Mouse (Mus musculus) myocyte (in vitro differentiated cells): ENCODE measurements around the gene Hnrnpul1.
A peak's percentile ranks its signal among the peaks of the same experiment; 100 is the strongest.

Experiments used
- E2F4 ChIP-seq: IDR thresholded peaks from one replicate; pipeline ENCODE4 v1.6.1; 2011; ENCODE audit warnings: mild to moderate bottlenecking, control low read depth, moderate library complexity; ENCODE audit not compliant: insufficient read depth
- MAX ChIP-seq: IDR thresholded peaks from one replicate; pipeline ENCODE4 v1.6.1; 2011; ENCODE audit warnings: low read depth, mild to moderate bottlenecking, control low read depth
- MYOD1 ChIP-seq, 3 experiments: IDR thresholded peaks; one replicate each; pipeline ENCODE4 v1.6.1; 2011; ENCODE audit warnings: control low read depth in 2 of 3, low read depth in 2 of 3, mild to moderate bottlenecking in 2 of 3, moderate library complexity in 1 of 3; ENCODE audit not compliant: insufficient read length in 2 of 3, control insufficient read depth in 1 of 3
- MYOG ChIP-seq, 3 experiments: IDR thresholded peaks; one replicate each; pipeline ENCODE4 v1.6.1; 2011; ENCODE audit warnings: control low read depth in 2 of 3, low read depth in 2 of 3, mild to moderate bottlenecking in 2 of 3; ENCODE audit not compliant: insufficient read length in 2 of 3, control insufficient read depth in 1 of 3, insufficient read depth in 1 of 3
- POLR2A ChIP-seq: IDR thresholded peaks from one replicate; pipeline ENCODE4 v1.6.1; 2011; ENCODE audit warnings: low read depth, mild to moderate bottlenecking, control low read depth, moderate library complexity; ENCODE audit not compliant: insufficient read length
- POLR2AphosphoS2 ChIP-seq: IDR thresholded peaks from one replicate; pipeline ENCODE4 v1.6.1; 2011; ENCODE audit warnings: low read depth, control low read depth; ENCODE audit not compliant: insufficient read length
- SRF ChIP-seq: IDR thresholded peaks from one replicate; pipeline ENCODE4 v1.6.1; 2011; ENCODE audit warnings: low read depth; ENCODE audit not compliant: control insufficient read depth, insufficient read length
- USF1 ChIP-seq: IDR thresholded peaks from one replicate; pipeline ENCODE4 v1.6.1; 2011; ENCODE audit warnings: low read depth, mild to moderate bottlenecking, control low read depth, moderate library complexity

DNA sequence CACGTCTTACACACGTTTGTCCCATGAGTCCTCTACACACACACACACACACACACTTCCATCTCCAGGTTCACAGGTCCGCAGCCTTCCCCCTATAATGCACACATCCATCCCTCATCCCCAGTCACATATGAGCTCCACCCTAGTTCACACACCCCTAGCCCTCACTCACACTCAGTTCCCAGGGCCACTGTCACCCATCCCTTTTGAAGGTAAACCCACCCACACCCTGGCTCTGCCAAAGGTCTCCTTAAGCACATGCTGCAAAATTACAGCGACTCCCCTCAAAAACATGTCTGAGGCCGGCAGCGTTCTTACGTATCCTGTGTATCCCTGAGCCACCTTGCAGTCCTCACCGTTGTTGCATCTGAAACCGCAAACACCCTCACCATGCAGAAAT lies 80.3 kb downstream of the Hnrnpul1 start:
- TF ChIP-seq POLR2AphosphoS2: peak; percentile 8
- no peak for TF ChIP-seq POLR2A
- TF ChIP-seq MAX: no peak
- TF ChIP-seq MYOD1 (IDR thresholded peaks at IDR 0.05; ENCODE audit: control insufficient read depth in 1 of 3, insufficient read length in 2 of 3, low read depth in 2 of 3): no peak
- TF ChIP-seq E2F4: no peak
- no peak for TF ChIP-seq USF1
- no peak for TF ChIP-seq MYOG (IDR thresholded peaks at IDR 0.05; ENCODE audit: control insufficient read depth in 1 of 3, insufficient read depth in 1 of 3, insufficient read length in 2 of 3, low read depth in 2 of 3)
- TF ChIP-seq SRF: no peak
